Mouse (Mus musculus): ENCODE measurements at regions not wholly inside any gene's neighbourhood (a gene's known extent, or its start where the extent isn't known, plus 50 kb on each side); places are given as distances from the start of the nearest gene placed in this dataset.
A peak's percentile ranks its signal among the peaks of the same experiment; 100 is the strongest.
"Not testable (repeated sequence)": the region's sequence is repeated elsewhere in the genome, so short reads cannot be mapped to it uniquely, and the experiment has no call there.

DNA sequence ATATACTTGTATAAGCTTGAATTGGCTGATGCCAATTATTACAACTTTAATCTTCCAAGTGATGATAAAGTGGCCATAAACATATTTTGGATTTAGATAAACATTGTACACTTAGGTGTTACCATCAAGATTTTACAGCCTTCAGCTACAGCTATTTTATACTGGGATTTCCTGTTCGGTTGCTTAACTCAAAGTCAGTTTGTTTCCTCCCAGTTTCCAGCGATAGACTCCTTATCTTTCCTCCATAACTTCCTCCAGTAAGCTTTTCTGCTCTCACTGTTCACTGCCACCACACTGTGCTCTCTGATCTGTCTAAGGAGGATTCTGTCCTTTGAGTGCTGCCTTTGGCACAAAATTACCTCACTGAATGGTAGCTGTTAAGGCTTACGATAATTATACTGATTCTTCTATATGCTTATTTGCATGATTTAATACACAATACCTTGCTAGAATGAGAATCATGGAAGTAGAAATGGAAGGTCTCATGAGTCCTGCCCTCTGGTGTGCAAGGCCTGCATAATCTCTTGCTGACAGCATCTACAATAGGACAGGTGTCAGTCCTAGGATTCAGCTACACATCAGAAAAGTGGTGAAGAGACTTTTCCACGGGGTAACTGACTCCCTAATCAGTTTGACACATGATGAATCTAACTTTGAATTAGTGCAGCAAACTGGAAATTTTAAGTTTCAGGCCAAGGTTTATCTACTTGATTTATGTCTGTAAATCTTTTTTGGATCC is 503.0 kb downstream of the Dad1 start:
- H3K4me1 ChIP-seq (ENCODE audit: control insufficient read depth, insufficient read depth, low read length), result no peaks in the 10 kb centered on the region
- no peak for TF ChIP-seq POLR2A (IDR thresholded peaks at IDR 0.05; ENCODE audit: extremely low read depth, insufficient read depth, low read length)
- TF ChIP-seq CTCF (IDR thresholded peaks at IDR 0.05; ENCODE audit: extremely low read depth, insufficient read depth, low read length), result no peak
- H3K27ac ChIP-seq (ENCODE audit: insufficient read depth, low read length), result no peak overlapping the region
- no peak overlapping the region for H3K4me3 ChIP-seq (ENCODE audit: insufficient read depth, low read length)

DNA sequence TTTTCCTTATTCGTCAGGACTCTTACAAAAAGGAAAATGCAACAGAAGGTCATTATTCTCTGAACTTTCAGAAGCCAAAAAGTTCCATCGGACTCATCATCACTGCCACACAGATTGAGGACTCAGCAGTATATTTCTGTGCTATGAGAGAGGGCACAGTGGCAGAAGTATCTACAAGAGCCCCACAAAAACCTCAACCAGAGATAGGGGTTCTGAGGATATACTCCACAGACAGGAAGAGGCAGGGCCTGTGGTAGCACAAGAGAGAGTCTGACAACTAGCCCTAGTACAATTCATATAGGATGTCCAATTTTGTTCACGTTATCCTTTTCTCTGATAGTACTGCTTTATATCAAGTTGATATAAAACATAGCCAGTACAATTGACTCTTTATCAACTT is 510.4 kb downstream of the Dad1 start:
- not testable (repeated sequence) for H3K4me3 ChIP-seq (ENCODE audit: insufficient read depth, low read length); H3K4me1 ChIP-seq (ENCODE audit: control insufficient read depth, insufficient read depth, low read length); H3K27ac ChIP-seq (ENCODE audit: insufficient read depth, low read length)

DNA sequence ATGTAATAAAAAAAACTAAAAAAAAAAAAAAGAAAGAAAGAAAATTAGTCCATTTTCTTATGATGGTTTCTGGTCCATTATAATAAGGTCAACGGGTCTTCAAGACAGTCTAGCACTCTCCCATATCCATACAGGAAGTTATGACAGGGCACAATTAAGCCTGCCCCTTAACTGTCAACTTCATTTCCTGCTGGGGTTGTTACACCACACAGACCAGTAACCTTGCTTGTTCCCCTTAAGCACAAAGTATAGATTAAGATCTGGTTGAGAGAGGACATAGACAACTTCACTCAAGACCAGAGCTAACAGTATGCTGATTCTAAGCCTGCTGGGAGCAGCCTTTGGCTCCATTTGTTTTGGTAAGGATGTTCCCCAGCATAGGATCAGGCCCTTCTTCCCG is 511.0 kb downstream of the Dad1 start:
- H3K4me3 ChIP-seq (ENCODE audit: insufficient read depth, low read length); H3K4me1 ChIP-seq (ENCODE audit: control insufficient read depth, insufficient read depth, low read length); H3K27ac ChIP-seq (ENCODE audit: insufficient read depth, low read length): not testable (repeated sequence)

DNA sequence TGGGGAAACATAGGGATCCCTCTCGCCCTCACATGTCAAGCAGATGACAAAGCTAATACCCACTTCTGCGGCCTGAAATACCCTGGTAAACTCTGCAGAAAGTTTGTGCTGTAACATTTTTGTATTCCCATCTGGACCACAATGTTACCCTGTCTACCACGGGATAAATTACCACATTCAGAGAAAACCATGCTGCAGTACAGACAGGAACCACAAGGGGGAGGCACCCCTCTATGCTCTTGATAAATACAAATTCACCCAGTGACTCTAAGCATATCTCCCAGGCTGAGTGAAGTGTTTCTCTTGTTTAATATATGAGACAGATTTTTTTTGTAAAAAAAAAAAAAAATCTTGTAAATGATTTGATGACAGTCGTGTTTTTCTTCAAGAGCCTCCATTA is 512.7 kb downstream of the Dad1 start:
- H3K27ac ChIP-seq (ENCODE audit: insufficient read depth, low read length); H3K4me1 ChIP-seq (ENCODE audit: control insufficient read depth, insufficient read depth, low read length); H3K4me3 ChIP-seq (ENCODE audit: insufficient read depth, low read length): not testable (repeated sequence)
- TF ChIP-seq CTCF (IDR thresholded peaks at IDR 0.05; ENCODE audit: extremely low read depth, insufficient read depth, low read length), result peak; percentile 23; the same call in 1 of the 2 replicates

DNA sequence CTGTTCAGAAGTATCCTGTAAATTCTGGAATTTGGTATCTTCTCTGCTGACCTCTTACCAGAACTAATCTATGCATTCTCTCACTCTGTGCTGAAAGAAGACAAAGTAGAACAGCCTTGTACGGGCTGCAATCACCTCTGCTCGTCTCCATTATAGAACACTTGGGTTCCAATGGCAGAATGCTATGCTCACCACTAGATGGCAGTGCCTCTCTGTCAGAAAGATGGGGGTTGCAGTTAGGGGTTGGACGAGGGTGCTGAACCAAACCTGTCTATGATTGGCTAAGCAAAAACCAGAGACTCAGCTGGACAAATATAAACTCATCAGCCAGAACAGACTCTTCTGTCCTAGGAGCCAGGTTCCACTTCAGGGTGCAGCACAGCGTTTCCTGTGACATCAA is 515.9 kb downstream of the Dad1 start:
- H3K4me3 ChIP-seq (ENCODE audit: insufficient read depth, low read length); H3K27ac ChIP-seq (ENCODE audit: insufficient read depth, low read length); H3K4me1 ChIP-seq (ENCODE audit: control insufficient read depth, insufficient read depth, low read length): not testable (repeated sequence)
- TF ChIP-seq CTCF (IDR thresholded peaks at IDR 0.05; ENCODE audit: extremely low read depth, insufficient read depth, low read length), result 0 out of 2 replicates have a peak, but pooled peaks have one; percentile 30

DNA sequence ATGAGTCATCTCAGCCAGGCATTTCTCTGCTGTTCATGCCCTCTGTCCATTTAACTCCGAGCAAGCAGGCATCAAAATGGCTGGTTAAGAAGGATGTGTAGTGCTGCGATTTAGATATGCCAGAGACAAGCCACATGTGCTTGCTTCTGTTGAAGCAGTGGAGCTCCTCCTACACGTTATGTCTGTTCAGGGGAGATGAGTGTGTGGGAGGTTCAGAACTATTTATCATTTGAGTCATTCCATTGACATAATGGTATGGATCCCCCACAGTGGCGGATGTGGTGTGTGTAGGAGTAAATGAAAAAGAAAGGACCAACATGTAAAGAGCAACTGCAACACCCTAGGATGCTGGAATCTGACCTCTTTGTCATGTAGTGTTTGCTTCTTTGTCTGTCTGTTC is 517.6 kb downstream of the Dad1 start:
- not testable (repeated sequence) for H3K27ac ChIP-seq (ENCODE audit: insufficient read depth, low read length); H3K4me1 ChIP-seq (ENCODE audit: control insufficient read depth, insufficient read depth, low read length); H3K4me3 ChIP-seq (ENCODE audit: insufficient read depth, low read length)

DNA sequence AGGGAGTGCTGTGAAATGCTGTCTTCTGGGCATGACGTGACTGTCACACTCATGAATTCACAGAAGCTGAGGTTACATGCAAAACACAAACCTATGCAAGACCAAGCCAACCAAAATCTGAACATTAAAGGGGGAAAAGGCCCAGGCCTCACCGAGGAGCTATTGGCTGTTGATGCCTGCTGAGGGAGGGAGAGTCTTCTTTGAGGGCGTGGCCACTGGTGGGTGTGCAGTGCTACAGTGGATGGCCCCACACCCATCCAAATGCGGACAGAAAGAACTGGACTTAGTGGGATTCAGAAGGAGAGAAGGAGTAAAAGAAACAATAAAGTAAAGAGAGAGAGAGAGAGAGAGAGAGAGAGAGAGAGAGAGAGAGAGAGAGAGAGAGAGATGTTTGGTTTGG is 522.3 kb downstream of the Dad1 start:
- H3K27ac ChIP-seq (ENCODE audit: insufficient read depth, low read length); H3K4me3 ChIP-seq (ENCODE audit: insufficient read depth, low read length); H3K4me1 ChIP-seq (ENCODE audit: control insufficient read depth, insufficient read depth, low read length): not testable (repeated sequence)

DNA sequence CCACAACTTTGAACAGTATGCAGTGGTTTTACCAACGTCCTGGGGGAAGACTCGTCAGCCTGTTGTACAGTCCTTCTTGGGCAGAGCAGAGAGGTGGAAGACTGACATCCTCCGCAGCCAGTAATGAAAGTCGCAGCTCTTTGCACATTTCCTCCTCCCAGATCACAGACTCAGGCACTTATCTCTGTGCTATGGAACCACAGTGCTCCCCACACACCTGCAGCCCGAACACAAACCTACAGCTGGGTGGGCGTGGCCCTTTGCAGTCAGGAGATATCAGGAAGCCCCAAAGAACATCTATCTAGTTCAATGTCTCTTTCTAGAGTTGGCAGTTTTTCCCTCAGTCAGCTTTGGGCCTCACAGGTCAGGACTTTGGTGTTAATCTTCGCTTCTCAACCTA is 524.0 kb downstream of the Dad1 start:
- not testable (repeated sequence) for H3K27ac ChIP-seq (ENCODE audit: insufficient read depth, low read length); H3K4me3 ChIP-seq (ENCODE audit: insufficient read depth, low read length); H3K4me1 ChIP-seq (ENCODE audit: control insufficient read depth, insufficient read depth, low read length)

DNA sequence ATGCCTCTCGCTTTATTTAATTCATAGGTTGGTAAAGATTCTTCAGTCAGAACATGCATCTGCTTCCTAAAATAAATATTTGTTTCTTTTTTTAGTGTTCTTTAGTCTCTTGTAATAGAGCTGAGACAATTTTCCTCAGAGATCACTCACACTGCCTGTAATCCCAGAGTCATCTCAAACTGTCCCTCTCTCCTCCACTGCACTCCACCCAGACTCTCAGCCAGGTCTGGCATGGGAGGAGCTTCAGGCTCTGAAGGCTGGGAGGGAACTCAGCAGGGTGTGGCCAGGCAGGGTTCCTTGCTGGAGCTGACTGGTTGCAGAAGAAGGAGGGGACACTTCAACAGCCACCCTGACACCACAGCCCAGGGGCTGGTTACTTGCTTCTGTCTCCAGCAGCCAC is 524.8 kb downstream of the Dad1 start:
- not testable (repeated sequence) for H3K4me3 ChIP-seq (ENCODE audit: insufficient read depth, low read length); H3K4me1 ChIP-seq (ENCODE audit: control insufficient read depth, insufficient read depth, low read length); H3K27ac ChIP-seq (ENCODE audit: insufficient read depth, low read length)

DNA sequence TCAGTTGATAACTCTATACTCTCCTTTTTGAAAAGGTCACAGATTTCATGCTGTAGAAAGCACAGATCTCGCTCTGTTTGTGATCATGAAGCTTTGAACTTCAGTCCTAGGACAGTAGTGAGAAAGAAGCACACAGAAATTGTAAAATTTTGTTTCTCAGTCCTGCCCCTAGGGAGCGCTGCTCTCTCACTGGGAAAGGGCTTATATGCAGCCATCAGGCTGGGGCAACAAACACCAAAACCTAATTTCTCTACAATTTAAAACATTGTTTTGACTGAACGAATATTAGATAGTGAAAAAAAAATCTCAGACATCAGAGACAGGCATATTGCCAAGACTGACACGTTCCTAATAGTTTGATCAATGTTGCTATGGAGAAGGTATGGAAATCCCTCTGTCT is 527.0 kb downstream of the Dad1 start:
- not testable (repeated sequence) for H3K4me1 ChIP-seq (ENCODE audit: control insufficient read depth, insufficient read depth, low read length); H3K27ac ChIP-seq (ENCODE audit: insufficient read depth, low read length); H3K4me3 ChIP-seq (ENCODE audit: insufficient read depth, low read length)

DNA sequence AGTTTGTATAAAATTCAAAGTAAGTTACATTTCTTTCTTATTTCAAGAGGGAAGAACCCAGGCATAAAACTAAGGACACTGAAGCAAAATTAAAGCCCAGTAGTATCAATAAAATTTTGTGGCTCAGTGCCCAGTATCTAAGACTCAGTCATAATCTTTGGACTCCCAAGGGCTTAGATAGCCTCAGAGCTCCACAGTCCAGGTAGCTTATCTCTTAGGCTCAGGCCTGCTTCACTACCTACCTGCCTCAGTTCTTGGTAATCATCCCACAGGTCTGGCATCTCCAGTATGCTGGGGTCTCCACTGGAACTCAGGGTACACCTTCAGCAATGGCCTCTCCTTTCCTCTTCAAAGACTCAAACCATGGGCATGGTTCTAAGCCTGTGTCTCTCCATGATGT is 530.3 kb downstream of the Dad1 start:
- not testable (repeated sequence) for H3K4me1 ChIP-seq (ENCODE audit: control insufficient read depth, insufficient read depth, low read length); H3K27ac ChIP-seq (ENCODE audit: insufficient read depth, low read length); H3K4me3 ChIP-seq (ENCODE audit: insufficient read depth, low read length)

DNA sequence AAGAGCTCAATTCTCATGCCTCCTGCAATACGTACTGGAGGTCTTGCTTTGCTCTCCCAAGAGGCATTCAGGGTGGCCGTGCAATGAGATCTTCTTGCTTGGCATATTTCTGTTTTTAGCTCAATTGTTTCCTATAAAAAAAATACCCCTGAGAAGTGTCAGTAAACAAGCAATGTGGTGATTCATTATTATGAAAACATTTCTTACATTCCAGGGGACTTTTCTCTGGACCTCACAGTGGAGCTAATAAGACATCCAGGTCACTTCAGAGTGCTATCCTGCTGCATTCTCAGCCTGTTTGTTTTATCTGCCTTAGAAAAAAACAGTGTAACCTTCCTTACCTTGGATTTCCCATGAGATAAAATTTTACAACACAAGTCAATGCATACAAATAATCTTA is 532.0 kb downstream of the Dad1 start:
- not testable (repeated sequence) for H3K27ac ChIP-seq (ENCODE audit: insufficient read depth, low read length); H3K4me1 ChIP-seq (ENCODE audit: control insufficient read depth, insufficient read depth, low read length); H3K4me3 ChIP-seq (ENCODE audit: insufficient read depth, low read length)

DNA sequence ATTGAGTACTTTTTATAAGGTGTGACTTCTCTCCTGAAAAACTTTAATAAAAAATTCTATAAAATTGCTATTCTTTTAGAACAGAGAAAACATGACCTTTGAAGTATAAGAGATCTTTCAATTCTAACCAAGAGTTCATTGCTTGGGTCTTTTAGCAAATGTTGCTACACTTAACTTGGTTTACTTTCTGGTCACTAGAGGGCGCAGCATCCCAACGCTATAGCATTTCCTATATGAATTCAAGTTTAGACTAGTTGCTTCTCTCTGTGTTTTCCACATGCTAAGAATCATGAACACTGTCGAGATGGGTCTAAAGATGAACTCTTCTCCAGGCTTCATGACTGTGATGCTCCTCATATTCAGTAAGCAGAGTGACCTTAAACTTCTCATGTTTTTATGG is 544.3 kb downstream of the Dad1 start:
- not testable (repeated sequence) for H3K4me1 ChIP-seq (ENCODE audit: control insufficient read depth, insufficient read depth, low read length); H3K4me3 ChIP-seq (ENCODE audit: insufficient read depth, low read length); H3K27ac ChIP-seq (ENCODE audit: insufficient read depth, low read length)

DNA sequence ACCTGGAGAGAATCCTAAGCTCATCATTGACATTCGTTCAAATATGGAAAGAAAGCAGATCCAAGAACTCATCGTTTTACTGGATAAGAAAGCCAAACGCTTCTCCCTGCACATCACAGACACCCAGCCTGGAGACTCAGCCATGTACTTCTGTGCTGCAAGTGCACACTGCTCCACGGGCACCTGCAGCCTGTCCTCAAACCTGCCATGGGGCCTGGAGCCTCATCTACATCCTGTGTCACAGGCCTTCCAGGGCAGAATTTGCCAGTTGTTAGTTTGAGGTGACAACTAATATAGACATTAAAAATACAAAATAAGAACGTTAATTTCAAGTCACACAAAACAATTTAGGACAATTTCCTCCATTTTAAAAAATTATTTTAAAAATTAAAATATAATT is 549.6 kb downstream of the Dad1 start:
- not testable (repeated sequence) for H3K4me3 ChIP-seq (ENCODE audit: insufficient read depth, low read length); H3K4me1 ChIP-seq (ENCODE audit: control insufficient read depth, insufficient read depth, low read length); H3K27ac ChIP-seq (ENCODE audit: insufficient read depth, low read length)

DNA sequence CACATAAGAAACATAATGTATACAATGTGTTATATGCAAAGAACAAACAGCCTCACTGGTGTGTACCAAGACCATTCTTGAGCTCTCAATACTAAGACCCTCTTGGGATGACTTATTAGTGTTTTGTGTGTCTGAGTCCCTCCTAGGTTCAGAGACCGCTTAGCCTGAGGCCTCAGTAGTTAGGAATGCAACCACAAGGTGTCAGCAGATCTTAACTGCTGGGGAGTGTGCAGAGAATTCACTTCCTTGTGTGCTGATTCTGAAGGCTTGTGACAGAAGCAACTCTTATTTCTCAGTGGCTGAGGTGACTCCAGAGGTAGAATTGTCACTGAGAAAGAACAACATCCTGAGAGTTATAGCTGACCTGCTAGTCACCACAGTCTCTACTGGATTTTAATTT is 550.3 kb downstream of the Dad1 start:
- not testable (repeated sequence) for H3K4me1 ChIP-seq (ENCODE audit: control insufficient read depth, insufficient read depth, low read length); H3K4me3 ChIP-seq (ENCODE audit: insufficient read depth, low read length); H3K27ac ChIP-seq (ENCODE audit: insufficient read depth, low read length)

DNA sequence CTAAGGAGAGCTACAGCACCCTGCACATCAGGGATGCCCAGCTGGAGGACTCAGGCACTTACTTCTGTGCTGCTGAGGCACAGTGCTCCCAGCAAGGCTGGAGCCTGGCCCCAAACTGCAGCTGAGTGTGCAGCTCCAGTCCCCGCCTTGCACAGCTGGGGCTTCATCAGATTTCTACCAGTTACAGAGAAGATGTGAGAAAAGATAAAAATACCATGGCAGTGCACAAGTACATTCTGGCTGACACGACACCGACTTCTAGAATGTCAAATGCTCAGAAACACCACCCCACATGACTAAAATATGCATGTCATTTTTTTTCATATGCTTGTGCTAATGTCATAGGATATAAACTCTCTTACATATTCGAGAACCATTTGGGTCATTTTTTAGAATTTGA is 569.8 kb downstream of the Dad1 start:
- H3K27ac ChIP-seq (ENCODE audit: insufficient read depth, low read length); H3K4me3 ChIP-seq (ENCODE audit: insufficient read depth, low read length); H3K4me1 ChIP-seq (ENCODE audit: control insufficient read depth, insufficient read depth, low read length): not testable (repeated sequence)
